Mouse (Mus musculus): ENCODE measurements around the gene Gm45844. TPM values are rescaled to one million over a fixed set of nuclear protein-coding genes. Genes with fewer than 3 reads are reported as not detected.
"Not testable (repeated sequence)": the region's sequence is repeated elsewhere in the genome, so short reads cannot be mapped to it uniquely, and the experiment has no call there.

Gene Gm45844
- polyA plus RNA-seq (2014; fragmentation: Nextera tagmentation; extraction: Ambion mirVana) = 1.9 and 2.3 TPM in 2 replicates

GRCm38 (mm10) chr7:7277966-7278567, at the start of gene Gm45844:
TSS of gene Gm45844 (minus strand) at chr7:7278289.
- whole genome bisulfite sequencing = 43% methylated on average over 45 of the region's 45 CpGs
- Histone ChIP-seq H3K4me3 (ENCODE audit: control insufficient read depth in 1 of 2, insufficient read depth in 1 of 2, low read depth in 1 of 2, low read length in 2 of 2) (peak within 1 kb of the TSS; percentile 40 to 48), H3K4me2 (ENCODE audit: low read length) (peak within 1 kb of the TSS; percentile 53), H3K27ac (replicated peaks in 1 of 2; ENCODE audit: control insufficient read depth in 1 of 2, insufficient read depth in 1 of 2, low read depth in 2 of 2, low read length in 2 of 2) (peak within 1 kb of the TSS; percentile 17 to 45; a peak in 2 of 4 replicates), H3K9ac (ENCODE audit: low read length) (peak within 1 kb of the TSS; percentile 64)
- peak; percentile 100 for ATAC-seq (ENCODE audit: insufficient number of reproducible peaks, insufficient read depth, low FRiP score, low read depth)
- not testable (repeated sequence) for H3K9me3 ChIP-seq (ENCODE audit: control insufficient read depth, low read length); H3K4me1 ChIP-seq (ENCODE audit: control insufficient read depth in 2 of 2, insufficient read depth in 2 of 2, low read length in 2 of 2); H3K27me3 ChIP-seq (ENCODE audit: control insufficient read depth, insufficient read depth, low read length); H3K36me3 ChIP-seq (ENCODE audit: control insufficient read depth, insufficient read depth, low read length)

GRCm38 (mm10) chr7:7295595-7295994, 17.5 kb upstream of the Gm45844 start:
- no peak for ATAC-seq (ENCODE audit: insufficient number of reproducible peaks, insufficient read depth, low FRiP score, low read depth)
- WGBS = 75% methylated on average over 16 of the region's 16 CpGs
- Histone ChIP-seq H3K27ac (replicated peaks in 1 of 2; ENCODE audit: control insufficient read depth in 1 of 2, insufficient read depth in 1 of 2, low read depth in 2 of 2, low read length in 2 of 2) (no peak overlapping the region), H3K4me1 (ENCODE audit: control insufficient read depth in 2 of 2, insufficient read depth in 2 of 2, low read length in 2 of 2) (peaks cover 5 to 6% of the 10 kb centered on the region in 2 experiments; a peak in 2 of 4 replicates), H3K4me3 (ENCODE audit: control insufficient read depth in 1 of 2, insufficient read depth in 1 of 2, low read depth in 1 of 2, low read length in 2 of 2) (no peak overlapping the region), H3K9ac (ENCODE audit: low read length) (no peak overlapping the region), H3K4me2 (ENCODE audit: low read length) (no peak overlapping the region), H3K9me3 (ENCODE audit: control insufficient read depth, low read length) (no peaks in the 10 kb centered on the region; the same call in 1 of the 2 replicates), H3K36me3 (ENCODE audit: control insufficient read depth, insufficient read depth, low read length) (peaks cover 51% of the 10 kb centered on the region), H3K27me3 (ENCODE audit: control insufficient read depth, insufficient read depth, low read length) (no peaks in the 10 kb centered on the region)

GRCm38 (mm10) chr7:7281383-7281782, 3.3 kb upstream of the Gm45844 start:
- Histone ChIP-seq H3K9me3 (ENCODE audit: control insufficient read depth, low read length) (peaks cover 4% of the 10 kb centered on the region; the same call in 1 of the 2 replicates), H3K27me3 (ENCODE audit: control insufficient read depth, insufficient read depth, low read length) (no peaks in the 10 kb centered on the region), H3K27ac (replicated peaks in 1 of 2; ENCODE audit: control insufficient read depth in 1 of 2, insufficient read depth in 1 of 2, low read depth in 2 of 2, low read length in 2 of 2) (no peak overlapping the region), H3K36me3 (ENCODE audit: control insufficient read depth, insufficient read depth, low read length) (peaks cover 31% of the 10 kb centered on the region), H3K4me3 (ENCODE audit: control insufficient read depth in 1 of 2, insufficient read depth in 1 of 2, low read depth in 1 of 2, low read length in 2 of 2) (no peak overlapping the region), H3K4me1 (ENCODE audit: control insufficient read depth in 2 of 2, insufficient read depth in 2 of 2, low read length in 2 of 2) (no peaks in the 10 kb centered on the region), H3K4me2 (ENCODE audit: low read length) (no peak overlapping the region), H3K9ac (ENCODE audit: low read length) (no peak overlapping the region)
- 24% methylated on average over 1 of the region's 1 CpGs for WGBS
- no peak for ATAC-seq (ENCODE audit: insufficient number of reproducible peaks, insufficient read depth, low FRiP score, low read depth)

GRCm38 (mm10) chr7:7277556-7277955, 533 bp downstream of the Gm45844 start:
- not testable (repeated sequence) for H3K27me3 ChIP-seq (ENCODE audit: control insufficient read depth, insufficient read depth, low read length); H3K36me3 ChIP-seq (ENCODE audit: control insufficient read depth, insufficient read depth, low read length); H3K4me1 ChIP-seq (ENCODE audit: control insufficient read depth in 2 of 2, insufficient read depth in 2 of 2, low read length in 2 of 2); H3K9me3 ChIP-seq (ENCODE audit: control insufficient read depth, low read length)
- peak; percentile 41; the same call in 1 of the 2 replicates for ATAC-seq (ENCODE audit: insufficient number of reproducible peaks, insufficient read depth, low FRiP score, low read depth)
- H3K27ac ChIP-seq (replicated peaks in 1 of 2; ENCODE audit: control insufficient read depth in 1 of 2, insufficient read depth in 1 of 2, low read depth in 2 of 2, low read length in 2 of 2) = peak overlapping the region in 1 of 2 experiments; percentile 45; a peak in 1 of 4 replicates
- peak overlapping the region; percentile 40 to 48 for H3K4me3 ChIP-seq (ENCODE audit: control insufficient read depth in 1 of 2, insufficient read depth in 1 of 2, low read depth in 1 of 2, low read length in 2 of 2)
- peak overlapping the region; percentile 64 for H3K9ac ChIP-seq (ENCODE audit: low read length)
- peak overlapping the region; percentile 53 for H3K4me2 ChIP-seq (ENCODE audit: low read length)
- 54% methylated on average over 24 of the region's 24 CpGs for WGBS

GRCm38 (mm10) chr7:7247228-7247627, 30.9 kb downstream of the Gm45844 start, which contains the start of gene Vmn2r29:
TSS of gene Vmn2r29 (minus strand) at chr7:7247328.
- WGBS = no CpG with 5 or more reads among the region's 1 CpGs
- H3K27ac ChIP-seq (replicated peaks in 1 of 2; ENCODE audit: control insufficient read depth in 1 of 2, insufficient read depth in 1 of 2, low read depth in 2 of 2, low read length in 2 of 2) = not testable (repeated sequence)

GRCm38 (mm10) chr7:7209313-7210151, 68.6 kb downstream of the Gm45844 start, which contains the start of gene Zfp772:
TSS of gene Zfp772 (minus strand) at chr7:7209998.
- peak within 1 kb of the TSS; percentile 66 for H3K9ac ChIP-seq (ENCODE audit: low read length)
- H3K4me2 ChIP-seq (ENCODE audit: low read length) = peak within 1 kb of the TSS; percentile 69
- not testable (repeated sequence) for ATAC-seq (ENCODE audit: insufficient number of reproducible peaks, insufficient read depth, low FRiP score, low read depth); H3K27ac ChIP-seq (replicated peaks in 1 of 2; ENCODE audit: control insufficient read depth in 1 of 2, insufficient read depth in 1 of 2, low read depth in 2 of 2, low read length in 2 of 2); H3K4me1 ChIP-seq (ENCODE audit: control insufficient read depth in 2 of 2, insufficient read depth in 2 of 2, low read length in 2 of 2); H3K27me3 ChIP-seq (ENCODE audit: control insufficient read depth, insufficient read depth, low read length); H3K9me3 ChIP-seq (ENCODE audit: control insufficient read depth, low read length)
- H3K4me3 ChIP-seq (ENCODE audit: control insufficient read depth in 1 of 2, insufficient read depth in 1 of 2, low read depth in 1 of 2, low read length in 2 of 2) = peak within 1 kb of the TSS; percentile 50 to 56
- peaks cover 11% of the 10 kb centered on the region for H3K36me3 ChIP-seq (ENCODE audit: control insufficient read depth, insufficient read depth, low read length)
- WGBS = 3% methylated on average over 22 of the region's 24 CpGs

More at GRCm38 (mm10) chr7:7247228-7247627, 30.9 kb downstream of the Gm45844 start, which contains the start of gene Vmn2r29:
- H3K4me3 ChIP-seq (ENCODE audit: control insufficient read depth in 1 of 2, insufficient read depth in 1 of 2, low read depth in 1 of 2, low read length in 2 of 2); H3K9ac ChIP-seq (ENCODE audit: low read length); ATAC-seq (ENCODE audit: insufficient number of reproducible peaks, insufficient read depth, low FRiP score, low read depth); H3K4me1 ChIP-seq (ENCODE audit: control insufficient read depth in 2 of 2, insufficient read depth in 2 of 2, low read length in 2 of 2); H3K4me2 ChIP-seq (ENCODE audit: low read length); H3K27me3 ChIP-seq (ENCODE audit: control insufficient read depth, insufficient read depth, low read length); H3K9me3 ChIP-seq (ENCODE audit: control insufficient read depth, low read length); H3K36me3 ChIP-seq (ENCODE audit: control insufficient read depth, insufficient read depth, low read length): not testable (repeated sequence)

- no peaks in the 10 kb centered on the region for H3K9me3 ChIP-seq (ENCODE audit: control insufficient read depth, low read length)
- ATAC-seq (ENCODE audit: insufficient number of reproducible peaks, insufficient read depth, low FRiP score, low read depth) = 0 out of 2 replicates have a peak, but pooled peaks have one; percentile 66
- no peaks in the 10 kb centered on the region for H3K36me3 ChIP-seq (ENCODE audit: control insufficient read depth, insufficient read depth, low read length)
- H3K4me1 ChIP-seq (ENCODE audit: control insufficient read depth in 2 of 2, insufficient read depth in 2 of 2, low read length in 2 of 2) = 0 out of 4 replicates have a peak, but pooled peaks cover 0 to 2% of the 10 kb centered on the region in 2 experiments
- peak overlapping the region; percentile 49 to 79 for H3K4me3 ChIP-seq (ENCODE audit: control insufficient read depth in 1 of 2, insufficient read depth in 1 of 2, low read depth in 1 of 2, low read length in 2 of 2)
- no peaks in the 10 kb centered on the region for H3K27me3 ChIP-seq (ENCODE audit: control insufficient read depth, insufficient read depth, low read length)
- peak overlapping the region; percentile 51 for H3K4me2 ChIP-seq (ENCODE audit: low read length)
- no peak overlapping the region for H3K27ac ChIP-seq (replicated peaks in 1 of 2; ENCODE audit: control insufficient read depth in 1 of 2, insufficient read depth in 1 of 2, low read depth in 2 of 2, low read length in 2 of 2)
- WGBS = 11% methylated on average over 18 of the region's 18 CpGs
- H3K9ac ChIP-seq (ENCODE audit: low read length) = no peak overlapping the region
Observed at GRCm38 (mm10) chr7:7188191-7188942, 89.7 kb downstream of the Gm45844 start.

Data from heart, embryonic 14.5 days (tissue).